Mouse (Mus musculus) megakaryocyte, embryonic 14.5 days (primary cell): Measurements from ENCODE around the gene Htra2.

ENCODE experiments used
- FLI1 ChIP-seq: IDR thresholded peaks from 2 replicates; pipeline ENCODE4 v1.6.1; 2012; ENCODE audit warnings: low read length, inconsistent platforms, mixed read lengths
- GATA1 ChIP-seq: IDR thresholded peaks from 3 replicates; pipeline ENCODE4 v1.6.1; 2012; ENCODE audit warnings: mixed read lengths, low read length, inconsistent platforms, borderline replicate concordance

DNA sequence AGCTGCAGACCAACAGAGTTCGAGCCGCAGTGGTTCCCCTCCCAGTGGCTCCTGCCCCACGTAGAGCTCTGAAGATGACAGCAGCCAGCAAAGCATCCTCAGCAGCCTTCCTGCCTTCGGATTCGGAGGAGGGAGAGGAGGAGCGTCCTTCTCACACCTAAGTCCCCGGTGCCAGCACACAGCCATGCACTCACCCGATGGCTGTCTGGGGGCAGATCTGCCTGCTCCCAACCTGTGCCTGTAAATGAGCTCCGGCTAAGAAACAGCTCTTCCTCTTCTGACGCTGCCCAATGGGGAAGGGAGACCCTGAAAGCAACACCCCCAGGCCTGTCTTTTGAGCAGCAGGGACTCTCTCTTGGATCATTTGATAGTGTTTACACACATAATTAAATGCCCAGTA is 25.3 kb downstream of the Htra2 start:
- TF ChIP-seq GATA1, result no peak
- no peak for TF ChIP-seq FLI1
